Mouse (Mus musculus) forebrain, embryonic 11.5 days (tissue): ENCODE data around the gene Wnt10a. TPM values are rescaled to one million over a fixed set of nuclear protein-coding genes. Genes with fewer than 3 reads are reported as not detected.
"Not testable (repeated sequence)": the region's sequence is repeated elsewhere in the genome, so short reads cannot be mapped to it uniquely, and the experiment has no call there.

Experiments used
- ATAC-seq: fragments of 200-750 bp; cut with Nextera tagmentation; replicated peaks from 2 replicates; pipeline ENCODE4 v1.8.0; 2017; ENCODE audit warnings: moderate TSS enrichment; ENCODE audit not compliant: low FRiP score
- DNase-seq: peaks from one replicate; pipeline ENCODE4 v3.0.0-alpha.2; 2017; ENCODE audit warnings: low spot score
- H3K27ac ChIP-seq: fragments of 300-500 bp; sonication (generic); 2 replicates; pipeline ENCODE4 v1.5.1; 2014; ENCODE audit warnings: low read depth, low read length
- H3K27me3 ChIP-seq: fragments of 300-500 bp; sonication (generic); 2 replicates; pipeline ENCODE4 v1.6.1; 2014; ENCODE audit warnings: mild to moderate bottlenecking, low read length, mixed read lengths; ENCODE audit not compliant: control insufficient read depth, insufficient read depth
- H3K36me3 ChIP-seq: fragments of 300-500 bp; sonication (generic); 2 replicates; pipeline ENCODE4 v1.6.1; 2014; ENCODE audit warnings: mild to moderate bottlenecking, low read length, moderate library complexity, mixed read lengths; ENCODE audit not compliant: control insufficient read depth, insufficient read depth
- H3K4me1 ChIP-seq: fragments of 300-500 bp; sonication (generic); replicated peaks from 2 replicates; pipeline ENCODE4 v1.6.1; 2014; ENCODE audit warnings: low read length, mixed read lengths; ENCODE audit not compliant: control insufficient read depth, insufficient read depth
- H3K4me2 ChIP-seq: fragments of 300-500 bp; sonication (generic); 2 replicates; pipeline ENCODE4 v1.6.1; 2014; ENCODE audit warnings: low read depth, mild to moderate bottlenecking, low read length, moderate library complexity, mixed read lengths; ENCODE audit not compliant: severe bottlenecking
- H3K4me3 ChIP-seq: fragments of 300-500 bp; sonication (generic); 2 replicates; pipeline ENCODE4 v1.5.1; 2014; ENCODE audit warnings: low read depth, low read length
- H3K9ac ChIP-seq: fragments of 300-500 bp; sonication (generic); 2 replicates; pipeline ENCODE4 v1.6.1; 2014; ENCODE audit warnings: low read length
- H3K9me3 ChIP-seq: fragments of 300-500 bp; sonication (generic); 2 replicates; pipeline ENCODE4 v1.6.1; 2016; ENCODE audit warnings: low read length, mixed read lengths; ENCODE audit not compliant: control insufficient read depth
- WGBS: fragments of 180-500 bp; shearing (Covaris S2); extraction: QIAGEN DNeasy Blood & Tissue Kit; methylation state at CpG from one replicate; pipeline ENCODE4 v1.1.7; 2014; 5-methylcytosine and 5-hydroxymethylcytosine counted together
- polyA plus RNA-seq: library from polyadenylated mRNA; unstranded; fragments of >200 nt; fragmentation: Nextera tagmentation; extraction: Ambion mirVana; gene quantifications from 2 replicates; pipeline ENCODE4 v1.2.1, GENCODE M21; 2014

Wnt10a gene
- polyA plus RNA-seq, 1 experiment from 2014 or later = 1.5 TPM

GRCm38 (mm10) chr1:74815965-74816364 is 24.6 kb downstream of the Wnt10a start:
- 91% methylated on average over 6 of the region's 6 CpGs for WGBS
- DNase-seq = not testable (repeated sequence)

GRCm38 (mm10) chr1:74816612-74817199 is 25.4 kb downstream of the Wnt10a start:
- ATAC-seq = peak; percentile 88
- H3K27me3 ChIP-seq = no peaks in the 10 kb centered on the region
- H3K36me3 ChIP-seq = no peaks in the 10 kb centered on the region
- peak overlapping the region; percentile 62 for H3K27ac ChIP-seq
- H3K4me2 ChIP-seq = peak overlapping the region; percentile 61
- 7% methylated on average over 38 of the region's 38 CpGs for WGBS
- no peaks in the 10 kb centered on the region for H3K4me1 ChIP-seq
- peak overlapping the region; percentile 52 for H3K4me3 ChIP-seq
- peak overlapping the region; percentile 84 for H3K9ac ChIP-seq
- DNase-seq = peak; percentile 95
- H3K9me3 ChIP-seq = no peaks in the 10 kb centered on the region

More at GRCm38 (mm10) chr1:74815965-74816364, 24.6 kb downstream of the Wnt10a start:
- H3K9me3 ChIP-seq, H3K27me3 ChIP-seq, ATAC-seq, H3K4me1 ChIP-seq, H3K4me2 ChIP-seq, H3K4me3 ChIP-seq, H3K9ac ChIP-seq, H3K36me3 ChIP-seq, H3K27ac ChIP-seq: not testable (repeated sequence)

GRCm38 (mm10) chr1:74817219-74817618 is 25.9 kb downstream of the Wnt10a start:
- Histone ChIP-seq H3K27me3 (no peaks in the 10 kb centered on the region), H3K36me3 (no peaks in the 10 kb centered on the region), H3K4me2 (peak overlapping the region; percentile 61), H3K9ac (peak overlapping the region; percentile 84), H3K4me3 (peak overlapping the region; percentile 52), H3K4me1 (no peaks in the 10 kb centered on the region), H3K9me3 (no peaks in the 10 kb centered on the region), H3K27ac (peak overlapping the region; percentile 62)
- ATAC-seq (no peak), DNase-seq (no peak)
- 14% methylated on average over 14 of the region's 14 CpGs for WGBS

- 78% methylated on average over 1 of the region's 1 CpGs for WGBS
- no peak overlapping the region for H3K4me3 ChIP-seq
- H3K27me3 ChIP-seq = no peaks in the 10 kb centered on the region
- H3K9ac ChIP-seq = no peak overlapping the region
- DNase-seq (no peak), ATAC-seq (no peak)
- H3K27ac ChIP-seq = no peak overlapping the region
- no peaks in the 10 kb centered on the region for H3K9me3 ChIP-seq
- no peak overlapping the region for H3K4me2 ChIP-seq
- no peaks in the 10 kb centered on the region for H3K36me3 ChIP-seq
- no peaks in the 10 kb centered on the region for H3K4me1 ChIP-seq
These were observed 27.2 kb downstream of the Wnt10a start for GRCm38 (mm10) chr1:74818509-74818908.

GRCm38 (mm10) chr1:74823598-74823997 is 32.3 kb downstream of the Wnt10a start:
- H3K4me2 ChIP-seq, H3K9ac ChIP-seq, H3K36me3 ChIP-seq, ATAC-seq, H3K27me3 ChIP-seq, H3K4me1 ChIP-seq, H3K9me3 ChIP-seq, H3K27ac ChIP-seq, H3K4me3 ChIP-seq, DNase-seq: not testable (repeated sequence)
- 98% methylated on average over 4 of the region's 4 CpGs for WGBS

- Histone ChIP-seq H3K27me3 (no peaks in the 10 kb centered on the region), H3K4me3 (no peak overlapping the region), H3K4me2 (0 out of 2 replicates have a peak overlapping the region, but pooled peaks have one; percentile 6), H3K4me1 (peaks cover 7% of the 10 kb centered on the region), H3K9ac (peak overlapping the region; percentile 2; the same call in 1 of the 2 replicates), H3K36me3 (no peaks in the 10 kb centered on the region), H3K27ac (peak overlapping the region; percentile 62), H3K9me3 (no peaks in the 10 kb centered on the region)
- DNase-seq (peak; percentile 68), ATAC-seq (peak; percentile 42; the same call in 1 of the 2 replicates)
- WGBS = 12% methylated on average over 14 of the region's 14 CpGs
These were observed 33.4 kb downstream of the Wnt10a start for GRCm38 (mm10) chr1:74824518-74825302.

GRCm38 (mm10) chr1:74830061-74830460 is 38.7 kb downstream of the Wnt10a start:
- no peak for ATAC-seq
- 82% methylated on average over 9 of the region's 9 CpGs for WGBS
- no peak overlapping the region for H3K27ac ChIP-seq
- no peaks in the 10 kb centered on the region for H3K9me3 ChIP-seq
- peaks cover 2% of the 10 kb centered on the region for H3K4me1 ChIP-seq
- no peak overlapping the region for H3K4me3 ChIP-seq
- no peak overlapping the region for H3K9ac ChIP-seq
- DNase-seq = no peak
- H3K4me2 ChIP-seq = no peak overlapping the region
- H3K27me3 ChIP-seq = no peaks in the 10 kb centered on the region
- no peaks in the 10 kb centered on the region for H3K36me3 ChIP-seq

GRCm38 (mm10) chr1:74833255-74833654 is 41.9 kb downstream of the Wnt10a start:
- Histone ChIP-seq H3K9ac (no peak overlapping the region), H3K36me3 (no peaks in the 10 kb centered on the region), H3K4me1 (no peaks in the 10 kb centered on the region), H3K4me2 (no peak overlapping the region), H3K27ac (no peak overlapping the region), H3K27me3 (no peaks in the 10 kb centered on the region), H3K4me3 (no peak overlapping the region), H3K9me3 (no peaks in the 10 kb centered on the region)
- DNase-seq (no peak), ATAC-seq (no peak)
- 82% methylated on average over 3 of the region's 3 CpGs for WGBS
